Mouse (Mus musculus) frontal cortex, adult (tissue): ENCODE data around the gene Mlh3.
"Not testable (repeated sequence)": the region's sequence is repeated elsewhere in the genome, so short reads cannot be mapped to it uniquely, and the experiment has no call there.

Experiments
- ATAC-seq: cut with Nextera tagmentation; 2 replicates; pipeline ENCODE4 v1.9.2; 2017; ENCODE audit warnings: mild to moderate bottlenecking, moderate library complexity, mixed read lengths; ENCODE audit not compliant: low TSS enrichment

Gene Mlh3

GRCm38 (mm10) chr12:85270319-85270718 is at the start of gene Mlh3:
Gene Mlh3, minus strand, starts transcription at chr12:85270599.
- peak; percentile 95 for ATAC-seq

GRCm38 (mm10) chr12:85308651-85309050 is 38.3 kb upstream of the Mlh3 start:
- ATAC-seq: no peak

- peak; percentile 94 for ATAC-seq
Measured at GRCm38 (mm10) chr12:85305247-85305892, 35.0 kb upstream of the Mlh3 start.

- ATAC-seq: no peak
Measured at GRCm38 (mm10) chr12:85304725-85305124, 34.3 kb upstream of the Mlh3 start.

GRCm38 (mm10) chr12:85303256-85303655 is 32.9 kb upstream of the Mlh3 start:
- no peak for ATAC-seq

GRCm38 (mm10) chr12:85298835-85299180 is 28.4 kb upstream of the Mlh3 start:
- no peak for ATAC-seq

- ATAC-seq: no peak
Measured at GRCm38 (mm10) chr12:85298127-85298834, 27.9 kb upstream of the Mlh3 start.

GRCm38 (mm10) chr12:85297345-85297997 is 27.1 kb upstream of the Mlh3 start:
- no peak for ATAC-seq

GRCm38 (mm10) chr12:85296915-85297314 is 26.5 kb upstream of the Mlh3 start:
- no peak for ATAC-seq

- ATAC-seq: no peak
Measured at GRCm38 (mm10) chr12:85295506-85295905, 25.1 kb upstream of the Mlh3 start.

- ATAC-seq: no peak
Measured at GRCm38 (mm10) chr12:85292906-85293305, 22.5 kb upstream of the Mlh3 start.

GRCm38 (mm10) chr12:85292288-85292687 is 21.9 kb upstream of the Mlh3 start:
- ATAC-seq: no peak

- no peak for ATAC-seq
Measured at GRCm38 (mm10) chr12:85291541-85291940, 21.1 kb upstream of the Mlh3 start.

- ATAC-seq: no peak
Measured at GRCm38 (mm10) chr12:85290633-85291032, 20.2 kb upstream of the Mlh3 start.

GRCm38 (mm10) chr12:85289157-85290000 is 19.0 kb upstream of the Mlh3 start:
- ATAC-seq: no peak

GRCm38 (mm10) chr12:85288486-85289156 is 18.2 kb upstream of the Mlh3 start, which contains the start of gene Zc2hc1c:
Gene Zc2hc1c, plus strand, starts transcription at chr12:85288591.
- peak; percentile 92 for ATAC-seq

- peak; percentile 41; the same call in 1 of the 2 replicates for ATAC-seq
Measured at GRCm38 (mm10) chr12:85287809-85288485, 17.5 kb upstream of the Mlh3 start, which contains the start of gene Acyp1. Gene Acyp1, minus strand, starts transcription at chr12:85288438.

GRCm38 (mm10) chr12:85286941-85287340 is 16.5 kb upstream of the Mlh3 start:
- no peak for ATAC-seq

- ATAC-seq: no peak
Measured at GRCm38 (mm10) chr12:85284996-85285395, 14.6 kb upstream of the Mlh3 start.

- no peak for ATAC-seq
Measured at GRCm38 (mm10) chr12:85284331-85284730, 13.9 kb upstream of the Mlh3 start.

GRCm38 (mm10) chr12:85281756-85282155 is 11.4 kb upstream of the Mlh3 start:
- not testable (repeated sequence) for ATAC-seq
